Mouse (Mus musculus): ENCODE data around the gene Hs3st6. TPM values are rescaled to one million over a fixed set of nuclear protein-coding genes. Genes with fewer than 3 reads are reported as not detected.

The Hs3st6 gene
- polyA plus RNA-seq, 1 experiment from 2014 or later, result 0.21 TPM

DNA sequence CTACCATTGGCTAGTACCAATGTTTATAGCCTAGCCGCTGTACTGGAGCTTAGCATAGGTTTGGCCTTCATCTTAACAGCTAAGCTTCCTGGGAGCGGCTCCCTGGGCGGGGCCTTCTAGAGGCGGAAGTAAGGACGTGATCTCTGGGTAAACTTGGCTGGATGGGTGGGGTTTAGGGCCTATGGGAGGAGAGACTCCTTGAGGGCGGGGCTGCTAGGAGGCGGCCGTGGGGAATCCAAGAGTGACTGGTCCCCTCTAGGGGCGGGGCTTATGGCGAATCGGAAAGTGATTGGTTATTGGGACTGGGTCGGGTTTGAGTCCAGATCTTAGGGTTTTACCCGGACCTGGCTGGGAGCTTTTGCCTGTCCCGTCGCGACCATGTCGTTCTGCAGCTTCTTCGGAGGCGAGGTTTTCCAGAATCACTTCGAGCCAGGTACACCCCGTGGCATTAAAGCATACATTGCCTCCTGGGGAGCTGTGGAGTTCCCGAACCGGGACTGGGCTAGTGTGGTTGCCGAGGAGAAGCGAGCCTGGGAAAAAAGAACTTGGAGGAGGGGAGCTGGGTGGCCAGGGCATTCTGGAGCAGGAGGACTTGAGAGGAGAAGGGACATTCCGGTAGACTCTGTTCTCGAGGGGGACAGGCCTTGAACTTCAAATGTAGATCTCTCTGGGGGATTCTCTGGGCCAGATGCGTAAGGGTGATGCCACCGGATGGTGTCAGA, 16.3 kb upstream of the Hs3st6 start, which contains the start of gene Msrb1:
TSS of gene Msrb1 (plus strand) at position 313 of the 722 bp plus-strand sequence.
- H3K9me3 ChIP-seq (replicated peaks; ENCODE audit: control insufficient read depth, low read length), result no peaks in the 10 kb centered on the region
- ATAC-seq (replicated peaks; ENCODE audit: extremely low read depth, insufficient read depth, low FRiP score), result peak; percentile 95
- WGBS, result 2% methylated on average over 28 of the region's 29 CpGs
- H3K4me2 ChIP-seq (ENCODE audit: low read depth, low read length), result peak within 1 kb of the TSS; percentile 98
- peak within 1 kb of the TSS; percentile 82 for H3K9ac ChIP-seq (ENCODE audit: low read length)
- H3K4me3 ChIP-seq (ENCODE audit: low read length), result peak within 1 kb of the TSS; percentile 84
- peaks cover 9% of the 10 kb centered on the region; the same call in 1 of the 2 replicates for H3K36me3 ChIP-seq (ENCODE audit: control insufficient read depth, insufficient read depth)
- H3K4me1 ChIP-seq (ENCODE audit: control insufficient read depth, insufficient read depth, low read length), result peaks cover 19% of the 10 kb centered on the region
- H3K27ac ChIP-seq (ENCODE audit: low read length), result peak within 1 kb of the TSS; percentile 80
- no peaks in the 10 kb centered on the region for H3K27me3 ChIP-seq (ENCODE audit: control insufficient read depth, insufficient read depth, low read length)

DNA sequence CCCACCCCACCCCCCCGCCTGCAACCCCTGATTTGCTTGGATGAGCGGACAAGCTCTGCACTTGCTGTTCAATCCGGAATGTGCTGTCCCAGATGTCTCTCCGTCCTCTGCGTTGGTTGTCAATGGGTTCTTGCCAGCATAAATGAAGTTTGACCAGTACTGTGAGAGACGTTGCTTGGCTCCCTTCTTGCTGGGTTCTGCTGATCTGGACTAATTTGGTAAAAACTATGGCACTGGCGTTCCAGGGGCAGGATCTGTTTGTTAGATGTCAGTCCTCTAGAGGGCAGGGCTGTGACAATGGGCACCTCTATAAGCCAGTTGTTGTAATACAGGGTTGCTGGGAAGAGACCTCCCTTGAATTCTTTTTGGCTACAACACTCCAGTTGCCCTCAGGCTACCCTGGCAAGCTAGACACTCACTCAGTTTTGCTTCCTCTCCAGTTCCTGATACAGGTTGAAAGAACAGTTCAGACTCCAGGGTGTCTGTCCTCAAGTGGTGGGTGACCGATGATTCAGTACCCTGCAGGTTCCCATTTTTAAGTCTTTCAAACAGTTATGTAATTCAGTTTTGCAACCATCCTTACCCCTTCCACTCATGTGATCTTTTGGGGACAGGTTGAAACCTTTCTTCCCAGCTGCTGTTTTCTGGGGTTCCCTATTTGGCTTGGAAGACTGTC, 15.5 kb upstream of the Hs3st6 start:
- no peaks in the 10 kb centered on the region for H3K27me3 ChIP-seq (ENCODE audit: control insufficient read depth, insufficient read depth, low read length)
- H3K27ac ChIP-seq (ENCODE audit: low read length), result no peak overlapping the region
- H3K4me1 ChIP-seq (ENCODE audit: control insufficient read depth, insufficient read depth, low read length), result peaks cover 13% of the 10 kb centered on the region
- H3K4me3 ChIP-seq (ENCODE audit: low read length), result peak overlapping the region; percentile 84
- H3K9ac ChIP-seq (ENCODE audit: low read length), result peak overlapping the region; percentile 82
- H3K9me3 ChIP-seq (replicated peaks; ENCODE audit: control insufficient read depth, low read length), result no peaks in the 10 kb centered on the region
- peak overlapping the region; percentile 98 for H3K4me2 ChIP-seq (ENCODE audit: low read depth, low read length)
- WGBS, result 20% methylated on average over 8 of the region's 8 CpGs
- H3K36me3 ChIP-seq (ENCODE audit: control insufficient read depth, insufficient read depth), result peaks cover 9% of the 10 kb centered on the region; the same call in 1 of the 2 replicates
- ATAC-seq (replicated peaks; ENCODE audit: extremely low read depth, insufficient read depth, low FRiP score), result no peak

DNA sequence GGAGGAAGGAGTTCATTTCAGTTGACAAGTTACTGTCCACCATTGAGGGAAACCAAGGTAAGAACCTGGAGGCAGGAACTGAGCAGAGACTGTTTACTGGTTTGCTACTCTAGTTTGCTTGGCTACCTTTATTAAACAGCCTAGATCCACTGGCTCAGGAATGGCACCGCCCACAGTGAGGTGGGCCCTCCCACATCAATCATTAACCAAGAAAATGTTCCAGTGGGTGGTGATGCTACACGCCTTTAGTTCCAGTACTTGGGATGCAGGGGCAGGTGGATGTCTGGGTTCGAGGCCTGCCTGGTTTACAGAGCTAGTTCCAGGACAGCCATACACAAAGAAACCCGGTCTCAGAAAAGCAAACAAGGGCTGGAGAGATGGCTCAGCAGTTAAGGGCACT, 14.6 kb upstream of the Hs3st6 start:
- Histone ChIP-seq H3K9me3 (replicated peaks; ENCODE audit: control insufficient read depth, low read length) (no peaks in the 10 kb centered on the region), H3K9ac (ENCODE audit: low read length) (no peak overlapping the region), H3K4me2 (ENCODE audit: low read depth, low read length) (no peak overlapping the region), H3K27me3 (ENCODE audit: control insufficient read depth, insufficient read depth, low read length) (no peaks in the 10 kb centered on the region), H3K4me1 (ENCODE audit: control insufficient read depth, insufficient read depth, low read length) (peaks cover 11% of the 10 kb centered on the region), H3K4me3 (ENCODE audit: low read length) (no peak overlapping the region), H3K36me3 (ENCODE audit: control insufficient read depth, insufficient read depth) (peaks cover 9% of the 10 kb centered on the region; the same call in 1 of the 2 replicates), H3K27ac (ENCODE audit: low read length) (no peak overlapping the region)
- WGBS, result 83% methylated on average over 4 of the region's 4 CpGs
- no peak for ATAC-seq (replicated peaks; ENCODE audit: extremely low read depth, insufficient read depth, low FRiP score)

- ATAC-seq (replicated peaks; ENCODE audit: extremely low read depth, insufficient read depth, low FRiP score), result no peak
- Histone ChIP-seq H3K4me3 (ENCODE audit: low read length) (no peak overlapping the region), H3K27ac (ENCODE audit: low read length) (no peak overlapping the region), H3K36me3 (ENCODE audit: control insufficient read depth, insufficient read depth) (peaks cover 9% of the 10 kb centered on the region; the same call in 1 of the 2 replicates), H3K9ac (ENCODE audit: low read length) (no peak overlapping the region), H3K4me1 (ENCODE audit: control insufficient read depth, insufficient read depth, low read length) (peaks cover 11% of the 10 kb centered on the region), H3K27me3 (ENCODE audit: control insufficient read depth, insufficient read depth, low read length) (no peaks in the 10 kb centered on the region), H3K9me3 (replicated peaks; ENCODE audit: control insufficient read depth, low read length) (no peaks in the 10 kb centered on the region), H3K4me2 (ENCODE audit: low read depth, low read length) (no peak overlapping the region)
- 82% methylated on average over 8 of the region's 8 CpGs for WGBS
These were observed 12.9 kb upstream of the Hs3st6 start for GRCm38 (mm10) chr17:24739926-24740325.

DNA sequence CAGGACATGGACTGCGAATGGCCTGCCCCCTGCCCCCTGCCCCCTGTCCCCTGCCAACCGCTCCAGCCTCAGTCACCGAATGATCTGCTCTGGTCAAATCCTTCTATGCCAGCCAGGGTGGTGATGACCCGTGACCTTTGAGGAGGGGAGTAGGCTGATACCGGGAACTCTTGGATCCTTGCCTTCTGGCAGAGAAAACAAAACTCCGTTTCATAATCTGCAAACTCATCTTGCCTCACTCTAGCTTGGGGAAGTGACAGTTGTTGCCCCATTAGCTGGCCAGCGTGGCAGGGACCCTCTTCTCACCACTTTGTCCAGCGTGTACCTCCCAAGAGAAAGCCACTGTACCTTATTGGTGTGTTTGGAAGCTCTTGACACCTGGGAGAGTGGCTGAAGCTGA, 10.5 kb upstream of the Hs3st6 start:
- Histone ChIP-seq H3K9me3 (replicated peaks; ENCODE audit: control insufficient read depth, low read length) (no peaks in the 10 kb centered on the region), H3K27ac (ENCODE audit: low read length) (no peak overlapping the region)
- 71% methylated on average over 8 of the region's 8 CpGs for WGBS

DNA sequence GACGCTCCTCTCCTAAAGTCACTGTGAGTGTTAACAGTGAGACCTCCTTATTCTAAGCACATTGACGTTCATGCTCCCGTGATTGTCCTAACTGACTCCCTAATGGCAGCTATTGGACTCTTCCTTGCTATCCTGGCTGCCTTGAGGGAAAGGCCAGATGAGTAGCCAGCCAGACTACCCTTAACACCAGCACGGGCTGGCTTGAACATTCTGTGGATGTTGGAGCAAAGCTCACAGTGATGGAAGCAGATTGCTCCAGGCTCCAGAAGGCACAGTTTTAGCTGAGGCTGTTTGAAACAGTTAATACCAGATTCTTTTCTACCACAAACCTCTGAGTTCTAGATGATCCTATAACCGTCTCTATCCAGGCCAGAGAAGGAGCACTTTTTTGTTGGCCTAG, 8.9 kb upstream of the Hs3st6 start:
- Histone ChIP-seq H3K36me3 (ENCODE audit: control insufficient read depth, insufficient read depth) (peaks cover 9% of the 10 kb centered on the region; the same call in 1 of the 2 replicates), H3K9ac (ENCODE audit: low read length) (no peak overlapping the region), H3K4me3 (ENCODE audit: low read length) (no peak overlapping the region), H3K27ac (ENCODE audit: low read length) (no peak overlapping the region), H3K4me1 (ENCODE audit: control insufficient read depth, insufficient read depth, low read length) (no peaks in the 10 kb centered on the region), H3K9me3 (replicated peaks; ENCODE audit: control insufficient read depth, low read length) (no peaks in the 10 kb centered on the region), H3K27me3 (ENCODE audit: control insufficient read depth, insufficient read depth, low read length) (no peaks in the 10 kb centered on the region), H3K4me2 (ENCODE audit: low read depth, low read length) (no peak overlapping the region)
- 68% methylated on average over 5 of the region's 5 CpGs for WGBS
- no peak for ATAC-seq (replicated peaks; ENCODE audit: extremely low read depth, insufficient read depth, low FRiP score)

More for the DNA sequence above, 10.5 kb upstream of the Hs3st6 start:
- H3K27me3 ChIP-seq (ENCODE audit: control insufficient read depth, insufficient read depth, low read length), result no peaks in the 10 kb centered on the region
- H3K4me1 ChIP-seq (ENCODE audit: control insufficient read depth, insufficient read depth, low read length), result peaks cover 2% of the 10 kb centered on the region
- no peak overlapping the region for H3K4me3 ChIP-seq (ENCODE audit: low read length)
- no peak for ATAC-seq (replicated peaks; ENCODE audit: extremely low read depth, insufficient read depth, low FRiP score)
- H3K4me2 ChIP-seq (ENCODE audit: low read depth, low read length), result no peak overlapping the region
- H3K9ac ChIP-seq (ENCODE audit: low read length), result no peak overlapping the region
- H3K36me3 ChIP-seq (ENCODE audit: control insufficient read depth, insufficient read depth), result peaks cover 9% of the 10 kb centered on the region; the same call in 1 of the 2 replicates

GRCm38 (mm10) chr17:24744381-24744780, 8.4 kb upstream of the Hs3st6 start:
- H3K27me3 ChIP-seq (ENCODE audit: control insufficient read depth, insufficient read depth, low read length), result no peaks in the 10 kb centered on the region
- H3K36me3 ChIP-seq (ENCODE audit: control insufficient read depth, insufficient read depth), result peaks cover 9% of the 10 kb centered on the region; the same call in 1 of the 2 replicates
- no peak overlapping the region for H3K4me2 ChIP-seq (ENCODE audit: low read depth, low read length)
- no peak overlapping the region for H3K9ac ChIP-seq (ENCODE audit: low read length)
- no peak for ATAC-seq (replicated peaks; ENCODE audit: extremely low read depth, insufficient read depth, low FRiP score)
- H3K4me1 ChIP-seq (ENCODE audit: control insufficient read depth, insufficient read depth, low read length), result no peaks in the 10 kb centered on the region
- H3K9me3 ChIP-seq (replicated peaks; ENCODE audit: control insufficient read depth, low read length), result no peaks in the 10 kb centered on the region
- WGBS, result 64% methylated on average over 3 of the region's 3 CpGs
- H3K4me3 ChIP-seq (ENCODE audit: low read length), result no peak overlapping the region
- no peak overlapping the region for H3K27ac ChIP-seq (ENCODE audit: low read length)

GRCm38 (mm10) chr17:24745526-24746497, 7.0 kb upstream of the Hs3st6 start:
- Histone ChIP-seq H3K9ac (ENCODE audit: low read length) (no peak overlapping the region), H3K27me3 (ENCODE audit: control insufficient read depth, insufficient read depth, low read length) (peaks cover 10% of the 10 kb centered on the region), H3K9me3 (replicated peaks; ENCODE audit: control insufficient read depth, low read length) (no peaks in the 10 kb centered on the region), H3K4me1 (ENCODE audit: control insufficient read depth, insufficient read depth, low read length) (no peaks in the 10 kb centered on the region), H3K4me3 (ENCODE audit: low read length) (no peak overlapping the region), H3K36me3 (ENCODE audit: control insufficient read depth, insufficient read depth) (0 out of 2 replicates have a peak, but pooled peaks cover 2% of the 10 kb centered on the region), H3K4me2 (ENCODE audit: low read depth, low read length) (no peak overlapping the region), H3K27ac (ENCODE audit: low read length) (no peak overlapping the region)
- ATAC-seq (replicated peaks; ENCODE audit: extremely low read depth, insufficient read depth, low FRiP score), result peak; percentile 72
- WGBS, result 19% methylated on average over 7 of the region's 7 CpGs
